Mouse (Mus musculus): ENCODE results near the gene Nlgn1. TPM values are rescaled to one million over a fixed set of nuclear protein-coding genes. Genes with fewer than 3 reads are reported as not detected.

The Nlgn1 gene
- polyA plus RNA-seq, 1 experiment from 2014 or later, result 1.9 TPM

- ATAC-seq (ENCODE audit: insufficient number of reproducible peaks, low FRiP score, low TSS enrichment, low read depth), result no peak
- 81% methylated on average over 10 of the region's 10 CpGs for WGBS
- H3K27me3 ChIP-seq, result no peaks in the 10 kb centered on the region
- no peaks in the 10 kb centered on the region for H3K9me3 ChIP-seq (replicated peaks)
- H3K36me3 ChIP-seq, result no peaks in the 10 kb centered on the region
- H3K4me2 ChIP-seq (replicated peaks), result no peak overlapping the region
- H3K4me3 ChIP-seq (replicated peaks), result no peak overlapping the region
- no peak overlapping the region for H3K27ac ChIP-seq (replicated peaks)
- H3K4me1 ChIP-seq, result no peaks in the 10 kb centered on the region
- H3K9ac ChIP-seq, result no peak overlapping the region
Observed at GRCm38 (mm10) chr3:25675888-25676287, 656.4 kb downstream of the Nlgn1 start.

- no peak for ATAC-seq (ENCODE audit: insufficient number of reproducible peaks, low FRiP score, low TSS enrichment, low read depth)
- WGBS, result 57% methylated on average over 3 of the region's 3 CpGs
- no peak overlapping the region for H3K4me3 ChIP-seq (replicated peaks)
- H3K36me3 ChIP-seq, result no peaks in the 10 kb centered on the region
- no peak overlapping the region for H3K27ac ChIP-seq (replicated peaks)
- H3K27me3 ChIP-seq, result no peaks in the 10 kb centered on the region
- no peaks in the 10 kb centered on the region for H3K4me1 ChIP-seq
- H3K9ac ChIP-seq, result no peak overlapping the region
- no peak overlapping the region for H3K4me2 ChIP-seq (replicated peaks)
- no peaks in the 10 kb centered on the region for H3K9me3 ChIP-seq (replicated peaks)
Observed at GRCm38 (mm10) chr3:25675069-25675468, 657.2 kb downstream of the Nlgn1 start.

GRCm38 (mm10) chr3:25673408-25673807 lies 658.9 kb downstream of the Nlgn1 start:
- H3K27me3 ChIP-seq, result no peaks in the 10 kb centered on the region
- no peak for ATAC-seq (ENCODE audit: insufficient number of reproducible peaks, low FRiP score, low TSS enrichment, low read depth)
- H3K9me3 ChIP-seq (replicated peaks), result no peaks in the 10 kb centered on the region
- H3K9ac ChIP-seq, result no peak overlapping the region
- WGBS, result 45% methylated on average over 5 of the region's 5 CpGs
- H3K4me2 ChIP-seq (replicated peaks), result no peak overlapping the region
- H3K4me3 ChIP-seq (replicated peaks), result no peak overlapping the region
- no peaks in the 10 kb centered on the region for H3K4me1 ChIP-seq
- H3K27ac ChIP-seq (replicated peaks), result no peak overlapping the region
- H3K36me3 ChIP-seq, result no peaks in the 10 kb centered on the region

- Histone ChIP-seq H3K4me2 (replicated peaks) (no peak overlapping the region), H3K4me1 (no peaks in the 10 kb centered on the region)
Observed at GRCm38 (mm10) chr3:25672779-25673178, 659.5 kb downstream of the Nlgn1 start.

GRCm38 (mm10) chr3:25663464-25663863 lies 668.8 kb downstream of the Nlgn1 start:
- H3K4me1 ChIP-seq, result no peaks in the 10 kb centered on the region
- H3K27me3 ChIP-seq, result no peaks in the 10 kb centered on the region
- H3K9me3 ChIP-seq (replicated peaks), result no peaks in the 10 kb centered on the region
- H3K27ac ChIP-seq (replicated peaks), result no peak overlapping the region
- H3K4me3 ChIP-seq (replicated peaks), result no peak overlapping the region
- 85% methylated on average over 2 of the region's 2 CpGs for WGBS
- H3K4me2 ChIP-seq (replicated peaks), result no peak overlapping the region
- no peak for ATAC-seq (ENCODE audit: insufficient number of reproducible peaks, low FRiP score, low TSS enrichment, low read depth)
- H3K36me3 ChIP-seq, result no peaks in the 10 kb centered on the region
- no peak overlapping the region for H3K9ac ChIP-seq

More at GRCm38 (mm10) chr3:25672779-25673178, 659.5 kb downstream of the Nlgn1 start:
- no peak overlapping the region for H3K4me3 ChIP-seq (replicated peaks)
- no peak for ATAC-seq (ENCODE audit: insufficient number of reproducible peaks, low FRiP score, low TSS enrichment, low read depth)
- no peak overlapping the region for H3K27ac ChIP-seq (replicated peaks)
- no peak overlapping the region for H3K9ac ChIP-seq
- WGBS, result 52% methylated on average over 4 of the region's 4 CpGs
- H3K36me3 ChIP-seq, result no peaks in the 10 kb centered on the region
- H3K27me3 ChIP-seq, result no peaks in the 10 kb centered on the region
- H3K9me3 ChIP-seq (replicated peaks), result no peaks in the 10 kb centered on the region

- H3K36me3 ChIP-seq, result no peaks in the 10 kb centered on the region
- no peaks in the 10 kb centered on the region for H3K9me3 ChIP-seq (replicated peaks)
- ATAC-seq (ENCODE audit: insufficient number of reproducible peaks, low FRiP score, low TSS enrichment, low read depth), result no peak
- no peak overlapping the region for H3K4me2 ChIP-seq (replicated peaks)
- no peaks in the 10 kb centered on the region for H3K27me3 ChIP-seq
- no peak overlapping the region for H3K27ac ChIP-seq (replicated peaks)
- no peaks in the 10 kb centered on the region for H3K4me1 ChIP-seq
- no peak overlapping the region for H3K4me3 ChIP-seq (replicated peaks)
- H3K9ac ChIP-seq, result no peak overlapping the region
- 91% methylated on average over 3 of the region's 3 CpGs for WGBS
Observed at GRCm38 (mm10) chr3:25660285-25660684, 672.0 kb downstream of the Nlgn1 start.

- Histone ChIP-seq H3K27me3 (no peaks in the 10 kb centered on the region), H3K9ac (no peak overlapping the region), H3K4me3 (replicated peaks) (no peak overlapping the region), H3K4me1 (no peaks in the 10 kb centered on the region), H3K9me3 (replicated peaks) (no peaks in the 10 kb centered on the region), H3K36me3 (no peaks in the 10 kb centered on the region), H3K27ac (replicated peaks) (no peak overlapping the region), H3K4me2 (replicated peaks) (no peak overlapping the region)
- WGBS, result 90% methylated on average over 14 of the region's 14 CpGs
- no peak for ATAC-seq (ENCODE audit: insufficient number of reproducible peaks, low FRiP score, low TSS enrichment, low read depth)
Observed at GRCm38 (mm10) chr3:25658006-25658405, 674.3 kb downstream of the Nlgn1 start.

- no peak overlapping the region for H3K4me3 ChIP-seq (replicated peaks)
- H3K36me3 ChIP-seq, result no peaks in the 10 kb centered on the region
- H3K4me2 ChIP-seq (replicated peaks), result no peak overlapping the region
- no peaks in the 10 kb centered on the region for H3K4me1 ChIP-seq
- H3K27ac ChIP-seq (replicated peaks), result no peak overlapping the region
- no peak overlapping the region for H3K9ac ChIP-seq
- H3K9me3 ChIP-seq (replicated peaks), result no peaks in the 10 kb centered on the region
- H3K27me3 ChIP-seq, result no peaks in the 10 kb centered on the region
- no peak for ATAC-seq (ENCODE audit: insufficient number of reproducible peaks, low FRiP score, low TSS enrichment, low read depth)
- WGBS, result 83% methylated on average over 11 of the region's 11 CpGs
Observed at GRCm38 (mm10) chr3:25657074-25657473, 675.2 kb downstream of the Nlgn1 start.

- WGBS, result 75% methylated on average over 4 of the region's 4 CpGs
- Histone ChIP-seq H3K9ac (no peak overlapping the region), H3K27me3 (no peaks in the 10 kb centered on the region), H3K4me3 (replicated peaks) (no peak overlapping the region), H3K4me2 (replicated peaks) (no peak overlapping the region), H3K4me1 (no peaks in the 10 kb centered on the region), H3K27ac (replicated peaks) (no peak overlapping the region), H3K9me3 (replicated peaks) (no peaks in the 10 kb centered on the region), H3K36me3 (no peaks in the 10 kb centered on the region)
- no peak; the same call in 1 of the 2 replicates for ATAC-seq (ENCODE audit: insufficient number of reproducible peaks, low FRiP score, low TSS enrichment, low read depth)
Observed at GRCm38 (mm10) chr3:25653010-25653409, 679.2 kb downstream of the Nlgn1 start.

GRCm38 (mm10) chr3:25645895-25646691 lies 686.2 kb downstream of the Nlgn1 start:
- ATAC-seq (ENCODE audit: insufficient number of reproducible peaks, low FRiP score, low TSS enrichment, low read depth), result no peak
- H3K4me3 ChIP-seq (replicated peaks), result no peak overlapping the region

GRCm38 (mm10) chr3:25629198-25629597 lies 703.1 kb downstream of the Nlgn1 start:
- H3K9me3 ChIP-seq (replicated peaks), result no peaks in the 10 kb centered on the region
- H3K9ac ChIP-seq, result no peak overlapping the region
- H3K4me1 ChIP-seq, result no peaks in the 10 kb centered on the region
- H3K4me2 ChIP-seq (replicated peaks), result no peak overlapping the region
- no peaks in the 10 kb centered on the region for H3K27me3 ChIP-seq
- WGBS, result 45% methylated on average over 2 of the region's 2 CpGs
- no peak for ATAC-seq (ENCODE audit: insufficient number of reproducible peaks, low FRiP score, low TSS enrichment, low read depth)
- H3K36me3 ChIP-seq, result no peaks in the 10 kb centered on the region
- no peak overlapping the region for H3K4me3 ChIP-seq (replicated peaks)
- H3K27ac ChIP-seq (replicated peaks), result no peak overlapping the region

More at GRCm38 (mm10) chr3:25645895-25646691, 686.2 kb downstream of the Nlgn1 start:
- WGBS, result 44% methylated on average over 4 of the region's 4 CpGs
- H3K4me1 ChIP-seq, result no peaks in the 10 kb centered on the region
- no peaks in the 10 kb centered on the region for H3K9me3 ChIP-seq (replicated peaks)
- H3K36me3 ChIP-seq, result no peaks in the 10 kb centered on the region
- no peak overlapping the region for H3K9ac ChIP-seq
- H3K4me2 ChIP-seq (replicated peaks), result no peak overlapping the region
- H3K27ac ChIP-seq (replicated peaks), result no peak overlapping the region
- no peaks in the 10 kb centered on the region for H3K27me3 ChIP-seq

- Histone ChIP-seq H3K4me3 (replicated peaks) (no peak overlapping the region), H3K9me3 (replicated peaks) (no peaks in the 10 kb centered on the region), H3K4me2 (replicated peaks) (no peak overlapping the region), H3K27ac (replicated peaks) (no peak overlapping the region), H3K36me3 (no peaks in the 10 kb centered on the region), H3K4me1 (no peaks in the 10 kb centered on the region), H3K9ac (no peak overlapping the region), H3K27me3 (no peaks in the 10 kb centered on the region)
- WGBS, result 35% methylated on average over 1 of the region's 1 CpGs
- ATAC-seq (ENCODE audit: insufficient number of reproducible peaks, low FRiP score, low TSS enrichment, low read depth), result no peak
Observed at GRCm38 (mm10) chr3:25606597-25606996, 725.7 kb downstream of the Nlgn1 start.
